Mouse (Mus musculus) cortical plate, adult 2 months (tissue): ENCODE measurements around the gene Naip1. TPM values are rescaled to one million over a fixed set of nuclear protein-coding genes. Genes with fewer than 3 reads are reported as not detected.
"Not testable (repeated sequence)": the region's sequence is repeated elsewhere in the genome, so short reads cannot be mapped to it uniquely, and the experiment has no call there.

Source experiments
- H3K27ac ChIP-seq: fragments of 200-500 bp; 2 replicates; pipeline ENCODE4 v1.5.1; 2012; ENCODE audit warnings: low read length, control low read depth, inconsistent platforms; ENCODE audit not compliant: insufficient read depth
- H3K4me1 ChIP-seq: fragments of 200-500 bp; 2 replicates; pipeline ENCODE4 v1.6.1; 2011; ENCODE audit warnings: low read length; ENCODE audit not compliant: control insufficient read depth, insufficient read depth
- H3K4me3 ChIP-seq: fragments of 200-500 bp; 2 replicates; pipeline ENCODE4 v1.5.1; 2011; ENCODE audit warnings: mild to moderate bottlenecking, low read length, control low read depth; ENCODE audit not compliant: insufficient read depth
- CTCF ChIP-seq: fragments of 200-500 bp; IDR thresholded peaks from 2 replicates; pipeline ENCODE4 v1.5.1; 2011; ENCODE audit warnings: mild to moderate bottlenecking, control low read depth, low read length; ENCODE audit not compliant: insufficient read depth; ENCODE audit errors: extremely low read depth
- POLR2A ChIP-seq: fragments of 200-500 bp; IDR thresholded peaks from 2 replicates; pipeline ENCODE4 v1.6.1; 2011; ENCODE audit warnings: mild to moderate bottlenecking, low read length, control low read depth; ENCODE audit not compliant: insufficient read depth; ENCODE audit errors: extremely low read depth
- polyA plus RNA-seq: library from polyadenylated mRNA; depleted of rRNA; stranded (reverse); fragments of >200 nt; gene quantifications from 2 replicates; pipeline ENCODE4 v1.2.3, GENCODE M21; 2012; rRNA removed

Gene Naip1
- polyA plus RNA-seq, result 0.23 and 0.33 TPM in 2 replicates

- not testable (repeated sequence) for H3K4me1 ChIP-seq, H3K27ac ChIP-seq, H3K4me3 ChIP-seq
Measured at GRCm38 (mm10) chr13:100452415-100453127, at the start of gene Naip1. Gene Naip1 (minus strand): TSS chr13:100452869.

GRCm38 (mm10) chr13:100499625-100500024 lies 47.0 kb upstream of the Naip1 start:
- not testable (repeated sequence) for H3K27ac ChIP-seq, H3K4me3 ChIP-seq, H3K4me1 ChIP-seq

- TF ChIP-seq CTCF (no peak), POLR2A (no peak)
- Histone ChIP-seq H3K4me1 (no peaks in the 10 kb centered on the region), H3K4me3 (no peak overlapping the region), H3K27ac (no peak overlapping the region)
Measured at GRCm38 (mm10) chr13:100495337-100495736, 42.7 kb upstream of the Naip1 start.

GRCm38 (mm10) chr13:100494370-100494769 lies 41.7 kb upstream of the Naip1 start:
- not testable (repeated sequence) for H3K27ac ChIP-seq, H3K4me3 ChIP-seq, H3K4me1 ChIP-seq

- TF ChIP-seq POLR2A (no peak), CTCF (no peak)
- Histone ChIP-seq H3K4me1 (no peaks in the 10 kb centered on the region), H3K27ac (no peak overlapping the region), H3K4me3 (no peak overlapping the region)
Measured at GRCm38 (mm10) chr13:100493313-100493712, 40.6 kb upstream of the Naip1 start.

GRCm38 (mm10) chr13:100492061-100492787 lies 39.6 kb upstream of the Naip1 start, which contains the start of gene Gtf2h2:
Gene Gtf2h2 (minus strand): TSS chr13:100492579.
- peak within 1 kb of the TSS; percentile 92 for H3K4me3 ChIP-seq
- H3K4me1 ChIP-seq, result peaks cover 1% of the 10 kb centered on the region; the same call in 1 of the 2 replicates
- TF ChIP-seq CTCF, result peak; percentile 77
- peak; percentile 44 for TF ChIP-seq POLR2A
- H3K27ac ChIP-seq, result peak within 1 kb of the TSS; percentile 82

- Histone ChIP-seq H3K4me3 (peak overlapping the region; percentile 92), H3K27ac (no peak overlapping the region), H3K4me1 (peaks cover 1% of the 10 kb centered on the region; the same call in 1 of the 2 replicates)
- TF ChIP-seq POLR2A (no peak), CTCF (no peak)
Measured at GRCm38 (mm10) chr13:100491623-100492022, 39.0 kb upstream of the Naip1 start.

GRCm38 (mm10) chr13:100490424-100490823 lies 37.8 kb upstream of the Naip1 start:
- TF ChIP-seq POLR2A (no peak), CTCF (no peak)
- Histone ChIP-seq H3K4me3 (no peak overlapping the region), H3K27ac (no peak overlapping the region), H3K4me1 (peaks cover 1% of the 10 kb centered on the region; the same call in 1 of the 2 replicates)

- H3K4me1 ChIP-seq, result peaks cover 1% of the 10 kb centered on the region; the same call in 1 of the 2 replicates
- TF ChIP-seq CTCF, result no peak
- TF ChIP-seq POLR2A, result no peak
Measured at GRCm38 (mm10) chr13:100483610-100484009, 30.9 kb upstream of the Naip1 start.

GRCm38 (mm10) chr13:100463527-100464222 lies 11.0 kb upstream of the Naip1 start:
- no peak overlapping the region for H3K27ac ChIP-seq
- H3K4me1 ChIP-seq, result no peaks in the 10 kb centered on the region
- TF ChIP-seq CTCF, result no peak
- TF ChIP-seq POLR2A, result no peak
- no peak overlapping the region for H3K4me3 ChIP-seq

More at GRCm38 (mm10) chr13:100483610-100484009, 30.9 kb upstream of the Naip1 start:
- no peak overlapping the region for H3K27ac ChIP-seq
- H3K4me3 ChIP-seq, result no peak overlapping the region
